Mouse (Mus musculus) brain, adult 2 months (tissue): ENCODE results near the gene Poldip2.

Source experiments
- DNase-seq: peaks from one replicate; pipeline ENCODE4 v3.0.0; 2011; ENCODE audit warnings: low read depth, low spot score

The Poldip2 gene

GRCm38 (mm10) chr11:78544449-78545111 lies 32.6 kb downstream of the Poldip2 start:
- no peak for DNase-seq

- no peak for DNase-seq
Observed at GRCm38 (mm10) chr11:78545181-78545580, 33.2 kb downstream of the Poldip2 start.

- DNase-seq, result no peak
Observed at GRCm38 (mm10) chr11:78547718-78548460, 35.9 kb downstream of the Poldip2 start.

GRCm38 (mm10) chr11:78549491-78549987 lies 37.5 kb downstream of the Poldip2 start:
- DNase-seq, result no peak

- peak; percentile 99 for DNase-seq
Observed at GRCm38 (mm10) chr11:78550168-78551058, 38.4 kb downstream of the Poldip2 start, which contains the start of gene Tmem97. Gene Tmem97, minus strand, starts transcription at chr11:78550777.

GRCm38 (mm10) chr11:78551059-78551398 lies 39.0 kb downstream of the Poldip2 start:
- DNase-seq, result no peak

GRCm38 (mm10) chr11:78555623-78556022 lies 43.6 kb downstream of the Poldip2 start:
- DNase-seq, result no peak

- DNase-seq, result no peak
Observed at GRCm38 (mm10) chr11:78556070-78556469, 44.1 kb downstream of the Poldip2 start.

GRCm38 (mm10) chr11:78557241-78557640 lies 45.2 kb downstream of the Poldip2 start:
- no peak for DNase-seq

GRCm38 (mm10) chr11:78560447-78560846 lies 48.5 kb downstream of the Poldip2 start:
- DNase-seq, result peak; percentile 91

- DNase-seq, result peak; percentile 40
Observed at GRCm38 (mm10) chr11:78566775-78567174, 54.8 kb downstream of the Poldip2 start.

- DNase-seq, result no peak
Observed at GRCm38 (mm10) chr11:78567614-78568013, 55.6 kb downstream of the Poldip2 start.

- DNase-seq, result no peak
Observed at GRCm38 (mm10) chr11:78568827-78569226, 56.8 kb downstream of the Poldip2 start.

GRCm38 (mm10) chr11:78569806-78570205 lies 57.8 kb downstream of the Poldip2 start:
- no peak for DNase-seq

- peak; percentile 67 for DNase-seq
Observed at GRCm38 (mm10) chr11:78571441-78571840, 59.4 kb downstream of the Poldip2 start.

- no peak for DNase-seq
Observed at GRCm38 (mm10) chr11:78571854-78572253, 59.9 kb downstream of the Poldip2 start.
